Mouse (Mus musculus) megakaryocyte, embryonic 14.5 days (primary cell): ENCODE measurements around the gene Mlst8. TPM values are rescaled to one million over a fixed set of nuclear protein-coding genes. Genes with fewer than 3 reads are reported as not detected.

Experiments used
- H3K27me3 ChIP-seq: replicated peaks from 2 replicates; pipeline ENCODE3; 2012; ENCODE audit warnings: inconsistent platforms
- H3K36me3 ChIP-seq: replicated peaks from 2 replicates; pipeline ENCODE3; 2012; ENCODE audit warnings: low read length, inconsistent platforms, mixed read lengths
- H3K4me1 ChIP-seq: 2 replicates; pipeline ENCODE4 v1.6.1; 2012; ENCODE audit warnings: inconsistent platforms
- H3K4me3 ChIP-seq: replicated peaks from 2 replicates; pipeline ENCODE3; 2012; ENCODE audit warnings: moderate library complexity, mild to moderate bottlenecking, inconsistent platforms
- H3K9me3 ChIP-seq: 2 replicates; pipeline ENCODE4 v1.6.1; 2012; ENCODE audit warnings: inconsistent platforms
- FLI1 ChIP-seq: IDR thresholded peaks from 2 replicates; pipeline ENCODE4 v1.6.1; 2012; ENCODE audit warnings: low read length, inconsistent platforms, mixed read lengths
- GATA1 ChIP-seq: IDR thresholded peaks from 3 replicates; pipeline ENCODE4 v1.6.1; 2012; ENCODE audit warnings: mixed read lengths, low read length, inconsistent platforms, borderline replicate concordance
- polyA plus RNA-seq: library from polyadenylated mRNA; stranded (reverse); fragments of >175 nt; gene quantifications from 2 replicates; pipeline ENCODE4 v1.2.3, GENCODE M21; 2012; ENCODE audit warnings: low replicate concordance; ENCODE audit not compliant: insufficient read depth

Gene Mlst8
- polyA plus RNA-seq, 1 experiment, result 2.3 TPM

DNA sequence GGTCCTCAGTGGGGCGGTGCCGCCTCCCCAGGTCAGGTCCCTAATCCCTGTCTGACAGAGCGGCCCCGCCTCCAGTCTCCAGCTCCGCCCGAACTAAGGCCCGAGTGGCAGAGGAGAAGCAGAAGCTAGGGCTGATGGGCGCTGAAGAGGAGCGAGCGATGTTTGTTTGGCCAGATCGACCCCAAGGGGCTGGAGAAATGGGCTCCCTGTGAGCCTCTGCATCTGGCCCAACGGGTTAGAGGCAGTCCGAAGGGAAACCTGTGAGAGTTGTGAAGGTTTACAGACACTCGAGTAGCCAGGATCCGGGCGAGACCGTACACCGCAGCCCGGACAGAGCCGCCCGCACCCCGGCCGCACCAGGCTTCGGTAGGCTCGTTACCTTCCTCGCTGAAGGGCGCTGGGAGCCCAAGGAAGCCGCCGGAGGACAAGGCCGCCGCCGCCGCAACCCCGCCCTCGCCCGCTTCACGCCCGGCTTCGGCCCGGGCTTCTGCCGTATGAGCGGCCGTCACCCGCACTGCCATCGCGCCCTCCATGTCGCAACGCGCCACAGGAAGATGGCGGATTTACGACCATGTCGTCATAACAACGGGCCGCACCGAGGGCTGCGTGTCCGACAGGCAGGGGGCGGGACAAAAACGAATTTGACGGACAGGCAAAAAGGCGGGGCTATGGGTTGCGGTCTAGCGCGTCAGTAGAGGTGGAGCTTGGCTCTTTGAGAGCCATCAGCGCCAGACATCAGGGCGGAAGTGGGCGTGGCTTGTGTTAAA, 23.9 kb downstream of the Mlst8 start:
- Histone ChIP-seq H3K4me1 (peaks cover 44% of the 10 kb centered on the region), H3K27me3 (no peaks in the 10 kb centered on the region), H3K9me3 (no peaks in the 10 kb centered on the region), H3K36me3 (peaks cover 24% of the 10 kb centered on the region), H3K4me3 (peak overlapping the region; percentile 96)
- TF ChIP-seq FLI1 (no peak), GATA1 (no peak)

DNA sequence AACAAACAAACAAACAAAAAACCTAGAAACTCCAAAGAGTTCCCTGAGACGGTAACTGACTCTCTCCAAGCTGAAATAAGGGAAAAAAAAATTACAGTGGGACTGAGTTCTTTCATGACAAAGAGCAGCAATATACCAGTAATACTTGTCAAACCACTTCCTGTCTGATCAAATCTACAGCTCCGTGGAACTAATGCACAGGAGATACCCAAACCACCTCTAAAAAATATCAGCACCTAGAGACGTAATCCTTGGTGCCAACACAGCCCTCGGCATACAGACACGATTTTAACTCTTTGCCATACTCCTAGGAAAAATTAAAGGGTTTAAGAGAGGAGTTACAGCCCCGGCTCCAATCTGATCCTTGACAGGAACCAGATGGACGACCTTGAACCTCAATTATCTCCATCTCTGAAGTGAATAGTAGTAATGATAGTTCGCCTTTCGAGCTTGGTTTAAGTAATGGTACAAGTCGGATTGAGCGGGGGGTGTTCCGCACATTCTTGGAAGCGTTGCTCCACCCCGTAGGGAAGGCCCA, 24.6 kb downstream of the Mlst8 start:
- Histone ChIP-seq H3K9me3 (no peaks in the 10 kb centered on the region), H3K27me3 (no peaks in the 10 kb centered on the region), H3K4me3 (peak overlapping the region; percentile 96), H3K36me3 (peaks cover 31% of the 10 kb centered on the region), H3K4me1 (peaks cover 44% of the 10 kb centered on the region)
- TF ChIP-seq GATA1 (no peak), FLI1 (no peak)

DNA sequence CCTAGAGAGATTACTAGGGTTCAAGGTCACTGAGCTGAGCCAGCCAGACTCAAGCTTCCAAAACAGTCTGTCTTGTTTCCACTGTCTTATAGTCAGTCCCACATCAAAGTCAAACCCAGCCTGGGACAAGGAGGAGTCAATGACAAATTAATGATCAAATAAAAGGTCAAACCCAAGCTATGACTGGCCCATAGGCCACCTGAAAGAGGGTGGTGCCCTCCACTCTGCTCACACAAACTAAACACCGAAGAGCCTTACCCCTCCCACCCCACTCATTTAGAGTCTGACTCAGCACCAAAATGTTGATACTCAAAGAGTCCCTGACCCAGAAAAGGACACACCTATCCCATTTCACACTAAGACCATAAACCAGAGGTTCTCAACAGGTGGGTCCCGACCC, 25.5 kb downstream of the Mlst8 start:
- no peak overlapping the region for H3K4me3 ChIP-seq

DNA sequence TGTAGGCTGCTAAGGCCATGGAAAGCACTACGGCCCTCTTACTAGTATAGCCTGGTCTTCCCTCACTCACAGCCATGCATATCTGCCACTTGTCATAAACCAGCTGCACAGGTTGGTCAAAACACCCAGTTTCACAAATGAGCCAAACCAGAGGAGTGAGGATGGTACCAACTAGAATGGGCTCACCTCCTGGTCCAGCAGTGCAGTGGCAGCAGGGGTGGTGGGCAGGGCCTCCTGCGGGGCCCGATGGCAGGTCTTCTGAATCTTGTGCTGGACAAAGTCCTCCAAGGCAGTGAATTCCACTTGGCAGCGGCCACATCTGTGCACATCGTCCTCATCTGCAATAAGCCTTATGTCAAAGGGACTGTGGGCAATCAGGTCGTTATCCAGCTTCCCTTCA, 27.7 kb downstream of the Mlst8 start:
- H3K9me3 ChIP-seq, result no peaks in the 10 kb centered on the region
- no peaks in the 10 kb centered on the region for H3K27me3 ChIP-seq
- TF ChIP-seq GATA1, result no peak
- H3K4me3 ChIP-seq, result no peak overlapping the region
- H3K36me3 ChIP-seq, result peaks cover 58% of the 10 kb centered on the region
- H3K4me1 ChIP-seq, result peaks cover 73% of the 10 kb centered on the region

More for the DNA sequence above, 25.5 kb downstream of the Mlst8 start:
- Histone ChIP-seq H3K4me1 (peaks cover 51% of the 10 kb centered on the region), H3K9me3 (no peaks in the 10 kb centered on the region), H3K36me3 (peaks cover 37% of the 10 kb centered on the region), H3K27me3 (no peaks in the 10 kb centered on the region)
- no peak for TF ChIP-seq GATA1
- TF ChIP-seq FLI1, result no peak

DNA sequence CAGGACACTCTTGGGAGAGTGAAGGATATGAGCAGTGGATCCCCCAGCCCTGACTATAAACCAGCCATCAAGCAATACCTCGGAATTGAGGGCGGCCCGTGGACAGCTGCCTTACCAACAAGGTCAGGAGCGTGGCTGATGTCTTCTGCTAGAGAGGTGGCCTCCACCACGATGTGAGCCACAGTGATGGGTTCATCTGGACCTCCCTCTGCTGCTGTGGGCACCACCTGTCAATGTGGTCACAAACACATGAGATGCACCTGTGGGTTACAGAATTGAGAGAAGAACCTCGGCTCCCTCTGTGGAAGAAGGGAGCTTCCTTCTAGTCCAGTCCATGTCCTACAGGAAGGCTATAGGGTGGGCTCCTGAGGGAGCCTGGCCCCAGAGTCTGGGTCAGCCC, 29.4 kb downstream of the Mlst8 start:
- H3K4me3 ChIP-seq, result peak overlapping the region; percentile 0
- no peaks in the 10 kb centered on the region for H3K9me3 ChIP-seq
- H3K27me3 ChIP-seq, result no peaks in the 10 kb centered on the region
- peaks cover 69% of the 10 kb centered on the region for H3K4me1 ChIP-seq
- TF ChIP-seq GATA1, result no peak
- TF ChIP-seq FLI1, result no peak
- H3K36me3 ChIP-seq, result peaks cover 75% of the 10 kb centered on the region

DNA sequence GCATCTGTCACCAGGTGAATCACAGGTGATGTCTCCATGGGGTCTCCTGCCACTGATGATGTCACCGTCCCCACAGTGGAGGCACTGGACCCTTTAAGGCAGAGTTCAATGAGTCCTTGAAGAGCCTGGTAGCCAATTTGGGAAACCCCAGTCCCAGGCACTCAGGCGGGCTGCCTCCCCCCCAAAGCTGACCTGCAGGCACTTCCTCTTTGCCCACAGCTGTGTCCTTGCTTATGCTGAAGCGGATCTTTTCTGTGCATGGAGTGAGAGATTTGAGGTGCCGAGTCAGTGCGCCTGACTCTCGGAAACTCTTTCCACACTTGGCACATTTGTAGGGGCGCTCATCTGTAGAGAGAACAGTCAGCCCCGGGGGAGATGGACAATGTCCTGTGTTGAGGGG, 32.3 kb downstream of the Mlst8 start:
- no peaks in the 10 kb centered on the region for H3K27me3 ChIP-seq
- no peaks in the 10 kb centered on the region for H3K9me3 ChIP-seq
- H3K4me3 ChIP-seq, result no peak overlapping the region
- H3K4me1 ChIP-seq, result peaks cover 40% of the 10 kb centered on the region
- H3K36me3 ChIP-seq, result peaks cover 100% of the 10 kb centered on the region
- no peak for TF ChIP-seq FLI1
- TF ChIP-seq GATA1, result no peak

DNA sequence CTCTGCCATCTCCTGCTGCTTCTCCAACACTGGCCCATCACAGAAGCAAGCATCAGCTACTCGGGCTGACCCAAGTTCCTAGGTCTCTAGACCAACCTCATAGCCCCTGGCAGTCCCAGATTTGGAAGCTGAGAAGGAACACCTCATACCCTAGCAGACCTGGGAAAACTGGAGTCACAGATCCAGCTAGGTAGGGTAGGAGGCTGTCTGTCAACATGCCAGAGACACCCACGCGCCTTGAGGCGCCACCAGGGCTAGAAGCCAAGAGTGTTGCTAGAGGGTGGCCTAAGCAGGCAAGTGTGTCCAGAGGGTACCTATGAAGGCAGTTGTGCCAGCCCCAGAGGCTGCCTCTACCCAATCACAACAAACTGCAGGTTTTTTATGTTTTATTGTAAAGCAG, 35.5 kb downstream of the Mlst8 start:
- no peaks in the 10 kb centered on the region for H3K27me3 ChIP-seq
- H3K4me3 ChIP-seq, result no peak overlapping the region
- H3K9me3 ChIP-seq, result no peaks in the 10 kb centered on the region
- TF ChIP-seq GATA1 (no peak), FLI1 (no peak)
- peaks cover 99% of the 10 kb centered on the region for H3K36me3 ChIP-seq
- peaks cover 22% of the 10 kb centered on the region for H3K4me1 ChIP-seq

DNA sequence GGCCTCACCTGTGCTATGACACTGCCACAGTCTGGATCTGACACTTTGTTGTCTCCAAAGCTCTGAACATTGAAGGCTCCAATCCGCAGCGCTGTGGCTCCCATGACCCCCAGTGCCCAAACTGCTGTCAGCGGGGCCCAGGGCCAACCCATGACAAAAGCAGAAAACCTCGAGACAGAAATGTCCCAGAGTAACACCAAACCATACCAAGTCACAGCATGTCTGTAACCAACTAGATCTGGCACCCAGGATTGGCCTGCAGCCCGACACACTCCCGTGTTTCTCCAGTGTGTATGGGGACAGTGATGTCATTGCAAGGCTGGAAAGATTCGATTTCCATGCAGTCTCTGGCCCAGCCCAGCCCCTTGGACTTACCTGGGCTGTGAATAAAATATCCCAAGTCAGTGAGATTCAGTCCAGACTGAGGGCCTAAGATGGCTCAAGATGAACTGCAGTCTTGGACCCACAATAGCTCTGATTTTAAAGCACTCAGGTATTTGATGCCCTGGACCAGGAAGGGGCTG, 36.2 kb downstream of the Mlst8 start, which contains the start of gene Dnase1l2:
Dnase1l2 (minus strand) TSS at position 474 of the 524 bp plus-strand sequence.
- Histone ChIP-seq H3K27me3 (no peaks in the 10 kb centered on the region), H3K4me3 (no peak within 1 kb of the TSS), H3K4me1 (peaks cover 15% of the 10 kb centered on the region), H3K9me3 (no peaks in the 10 kb centered on the region), H3K36me3 (peaks cover 98% of the 10 kb centered on the region)
- TF ChIP-seq FLI1 (no peak), GATA1 (no peak)

DNA sequence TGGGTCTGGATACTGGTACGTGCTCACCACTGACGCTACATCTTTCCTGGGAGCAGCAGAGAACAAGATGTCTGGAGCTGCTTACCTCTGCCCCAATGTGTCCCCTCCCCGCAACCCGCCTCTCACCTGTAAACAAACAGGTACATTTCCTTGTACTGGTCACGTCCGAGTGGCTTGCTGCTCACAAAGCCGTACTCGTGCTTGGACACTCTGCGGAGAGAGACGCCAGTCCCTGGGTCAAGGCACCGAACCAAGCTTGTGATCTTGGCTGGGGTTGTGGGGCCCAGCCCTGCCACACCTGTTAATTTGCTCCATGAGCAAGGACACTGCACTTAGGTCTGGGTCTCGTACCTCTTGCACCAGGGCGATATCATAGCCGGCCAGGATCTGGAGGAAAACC, 36.8 kb downstream of the Mlst8 start:
- Histone ChIP-seq H3K27me3 (no peaks in the 10 kb centered on the region), H3K36me3 (peaks cover 98% of the 10 kb centered on the region), H3K9me3 (no peaks in the 10 kb centered on the region), H3K4me3 (no peak overlapping the region), H3K4me1 (peaks cover 9% of the 10 kb centered on the region)
- TF ChIP-seq FLI1, result no peak
- TF ChIP-seq GATA1, result no peak

DNA sequence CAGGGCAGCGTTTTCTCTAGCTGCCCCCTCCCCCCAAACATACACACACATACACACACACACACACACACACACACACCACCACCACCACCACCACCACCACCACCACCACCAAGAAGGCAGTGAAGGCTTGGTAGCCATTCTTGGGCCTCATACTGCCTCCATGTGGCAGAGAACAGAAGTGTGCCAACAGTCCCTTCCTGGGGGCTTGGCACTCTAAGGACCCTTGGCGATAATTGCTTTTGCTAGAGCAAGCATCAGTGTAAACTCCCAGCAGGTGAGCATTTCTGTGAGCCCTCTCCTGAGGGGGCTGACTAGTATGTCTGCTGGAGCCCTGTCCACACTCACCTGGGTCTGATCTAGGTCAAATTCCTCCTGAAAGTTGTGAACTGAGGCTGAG, 37.7 kb downstream of the Mlst8 start:
- Histone ChIP-seq H3K4me3 (no peak overlapping the region), H3K36me3 (peaks cover 96% of the 10 kb centered on the region), H3K4me1 (no peaks in the 10 kb centered on the region; the same call in 1 of the 2 replicates), H3K9me3 (no peaks in the 10 kb centered on the region), H3K27me3 (no peaks in the 10 kb centered on the region)
- TF ChIP-seq FLI1 (no peak), GATA1 (no peak)

DNA sequence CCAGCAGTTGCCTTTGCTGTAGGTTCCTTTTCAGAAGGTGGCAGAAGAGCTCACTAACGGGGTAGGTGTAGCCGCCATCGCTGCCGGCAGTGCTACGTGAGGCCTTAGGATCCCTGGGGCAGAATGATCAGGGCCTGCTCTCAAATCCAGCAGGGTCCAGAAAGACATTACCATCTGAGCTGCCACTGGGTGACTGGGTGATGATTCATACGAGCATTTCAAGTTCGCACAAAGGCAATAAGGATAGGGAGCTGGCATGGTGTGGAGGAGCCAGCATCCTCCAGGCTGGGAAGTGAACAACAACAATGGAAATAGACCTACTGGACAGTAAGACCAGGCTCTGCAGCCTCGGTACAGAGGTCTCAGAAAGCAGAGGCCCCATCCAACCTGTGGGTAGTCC, 38.5 kb downstream of the Mlst8 start:
- Histone ChIP-seq H3K27me3 (no peaks in the 10 kb centered on the region), H3K4me3 (no peak overlapping the region), H3K9me3 (no peaks in the 10 kb centered on the region), H3K36me3 (peaks cover 96% of the 10 kb centered on the region), H3K4me1 (no peaks in the 10 kb centered on the region)
- TF ChIP-seq GATA1, result no peak
- no peak for TF ChIP-seq FLI1
